Mouse (Mus musculus): ENCODE measurements around the gene Spata17. TPM values are rescaled to one million over a fixed set of nuclear protein-coding genes. Genes with fewer than 3 reads are reported as not detected.

The Spata17 gene
- polyA plus RNA-seq, 1 experiment = 1.6 TPM

DNA sequence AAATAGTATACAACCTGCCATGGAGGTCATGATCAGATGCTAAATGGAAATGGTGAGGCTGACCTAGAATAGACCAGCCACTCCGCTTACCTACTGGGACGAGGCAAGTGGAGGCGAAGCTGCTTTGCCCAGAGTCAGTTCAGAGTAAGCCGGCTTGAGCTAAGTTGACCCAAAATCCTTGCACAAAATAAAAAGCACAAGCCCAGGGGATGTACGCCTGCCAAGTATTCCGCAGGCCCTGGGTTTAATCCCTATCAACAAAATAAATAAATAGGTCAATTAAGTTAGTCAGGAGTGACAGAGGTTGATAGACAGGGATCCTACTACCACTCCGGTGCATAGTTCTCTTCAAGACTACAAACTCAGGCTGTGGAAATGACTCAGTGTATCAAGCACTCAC, 207.0 kb downstream of the Spata17 start:
- 88% methylated on average over 7 of the region's 7 CpGs for WGBS
- DNase-seq = no peak

DNA sequence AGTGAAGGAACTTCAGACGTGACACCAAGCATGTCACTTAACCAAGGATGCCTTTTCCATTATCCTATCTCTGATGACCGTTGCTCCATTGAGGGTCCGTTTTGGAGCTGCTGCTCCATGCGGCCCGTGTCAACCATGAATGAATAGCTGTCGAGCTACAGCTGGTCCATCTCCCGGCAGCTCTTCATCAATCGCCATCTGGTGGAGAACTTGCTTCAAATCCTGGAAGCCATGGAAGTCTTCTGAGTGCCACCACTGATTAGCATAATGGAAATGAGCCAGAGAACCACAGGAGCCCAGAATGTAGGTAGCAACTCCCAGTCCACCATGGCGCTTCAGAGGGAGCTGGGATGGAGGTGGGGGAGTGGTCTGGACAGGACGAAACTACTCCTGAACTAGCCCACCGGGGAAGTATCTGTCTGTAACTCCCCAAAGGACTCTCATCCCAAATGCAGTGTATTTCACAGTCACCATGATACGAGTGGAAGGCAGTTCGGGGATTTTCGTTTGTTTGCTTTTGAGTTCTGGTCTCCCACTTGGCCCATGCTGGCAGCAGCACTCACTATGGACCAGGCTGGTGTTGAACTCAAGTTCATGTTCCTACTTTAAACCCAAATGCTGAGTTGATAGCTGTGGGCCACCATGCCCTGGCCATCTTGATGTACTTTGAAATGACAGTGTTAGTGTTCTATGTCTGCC, 208.9 kb downstream of the Spata17 start:
- H3K27me3 ChIP-seq (replicated peaks; ENCODE audit: control insufficient read depth, insufficient read depth, low read length) = no peaks in the 10 kb centered on the region
- H3K36me3 ChIP-seq (ENCODE audit: control insufficient read depth, insufficient read depth, low read length) = no peaks in the 10 kb centered on the region
- H3K4me1 ChIP-seq (ENCODE audit: control insufficient read depth, insufficient read depth, low read length) = no peaks in the 10 kb centered on the region
- H3K4me3 ChIP-seq (ENCODE audit: insufficient read depth, low read depth, low read length) = no peak overlapping the region
- TF ChIP-seq POLR2A (IDR thresholded peaks at IDR 0.05; ENCODE audit: low read depth, low read length) (no peak), CTCF (conservative IDR thresholded peaks at IDR 0.05; ENCODE audit: insufficient read depth, insufficient read length, low read depth, low read length) (no peak)
- no peak for DNase-seq
- WGBS = 83% methylated on average over 14 of the region's 14 CpGs
- no peak overlapping the region for H3K27ac ChIP-seq (ENCODE audit: insufficient read depth, low read depth, low read length)

More for the DNA sequence above, 207.0 kb downstream of the Spata17 start:
- Histone ChIP-seq H3K36me3 (ENCODE audit: control insufficient read depth, insufficient read depth, low read length) (no peaks in the 10 kb centered on the region), H3K27ac (ENCODE audit: insufficient read depth, low read depth, low read length) (no peak overlapping the region), H3K4me3 (ENCODE audit: insufficient read depth, low read depth, low read length) (no peak overlapping the region), H3K4me1 (ENCODE audit: control insufficient read depth, insufficient read depth, low read length) (no peaks in the 10 kb centered on the region), H3K27me3 (replicated peaks; ENCODE audit: control insufficient read depth, insufficient read depth, low read length) (no peaks in the 10 kb centered on the region)
- no peak for TF ChIP-seq POLR2A (IDR thresholded peaks at IDR 0.05; ENCODE audit: low read depth, low read length)
- no peak for TF ChIP-seq CTCF (conservative IDR thresholded peaks at IDR 0.05; ENCODE audit: insufficient read depth, insufficient read length, low read depth, low read length)

DNA sequence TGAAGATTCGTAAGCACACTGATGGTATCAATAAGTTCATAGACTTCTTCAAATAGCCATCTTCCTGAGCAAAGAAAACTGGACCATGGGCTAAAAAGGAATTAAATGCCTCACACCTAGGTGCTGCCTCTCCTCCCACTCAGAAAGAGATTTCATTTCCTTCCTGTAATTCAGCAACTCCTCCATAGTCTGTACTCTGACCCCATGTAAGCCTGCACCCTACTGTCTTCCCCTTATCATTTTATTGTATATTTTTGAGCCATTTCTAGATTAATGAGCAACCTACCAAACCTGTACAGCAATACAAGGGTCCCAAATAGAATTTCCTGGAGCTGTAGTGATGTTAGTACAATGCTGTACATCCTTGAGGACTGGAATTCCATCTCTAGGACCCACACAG, 211.0 kb downstream of the Spata17 start:
- 90% methylated on average over 1 of the region's 1 CpGs for WGBS
- Histone ChIP-seq H3K27ac (ENCODE audit: insufficient read depth, low read depth, low read length) (no peak overlapping the region), H3K36me3 (ENCODE audit: control insufficient read depth, insufficient read depth, low read length) (no peaks in the 10 kb centered on the region), H3K27me3 (replicated peaks; ENCODE audit: control insufficient read depth, insufficient read depth, low read length) (no peaks in the 10 kb centered on the region), H3K4me1 (ENCODE audit: control insufficient read depth, insufficient read depth, low read length) (no peaks in the 10 kb centered on the region), H3K4me3 (ENCODE audit: insufficient read depth, low read depth, low read length) (no peak overlapping the region)
- no peak for DNase-seq
- TF ChIP-seq CTCF (conservative IDR thresholded peaks at IDR 0.05; ENCODE audit: insufficient read depth, insufficient read length, low read depth, low read length) = no peak
- TF ChIP-seq POLR2A (IDR thresholded peaks at IDR 0.05; ENCODE audit: low read depth, low read length) = no peak

DNA sequence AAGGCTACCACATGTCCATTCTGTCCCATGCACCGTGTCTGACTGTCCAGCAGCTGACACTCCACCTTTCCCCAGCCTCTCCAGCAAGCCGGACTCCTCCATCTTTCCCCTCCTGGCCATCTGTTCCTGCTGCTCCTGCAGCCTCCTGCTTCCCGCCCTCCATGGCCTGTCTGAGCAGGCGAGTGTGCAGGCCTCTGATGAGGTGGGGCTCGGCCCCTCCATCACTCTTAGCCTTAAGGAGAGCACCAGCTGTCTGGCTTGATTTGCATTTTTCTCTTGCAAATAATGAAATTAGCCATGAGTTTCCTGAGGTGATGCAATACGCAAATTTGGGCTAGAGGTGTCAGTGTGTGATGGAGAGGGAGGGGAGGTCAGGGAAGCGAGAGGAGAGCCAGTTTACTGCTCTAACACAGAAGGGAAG, 211.8 kb downstream of the Spata17 start:
- Histone ChIP-seq H3K27me3 (replicated peaks; ENCODE audit: control insufficient read depth, insufficient read depth, low read length) (no peaks in the 10 kb centered on the region), H3K36me3 (ENCODE audit: control insufficient read depth, insufficient read depth, low read length) (no peaks in the 10 kb centered on the region), H3K4me1 (ENCODE audit: control insufficient read depth, insufficient read depth, low read length) (no peaks in the 10 kb centered on the region), H3K27ac (ENCODE audit: insufficient read depth, low read depth, low read length) (no peak overlapping the region), H3K4me3 (ENCODE audit: insufficient read depth, low read depth, low read length) (no peak overlapping the region)
- 60% methylated on average over 7 of the region's 7 CpGs for WGBS
- no peak for DNase-seq
- TF ChIP-seq POLR2A (IDR thresholded peaks at IDR 0.05; ENCODE audit: low read depth, low read length) = no peak

DNA sequence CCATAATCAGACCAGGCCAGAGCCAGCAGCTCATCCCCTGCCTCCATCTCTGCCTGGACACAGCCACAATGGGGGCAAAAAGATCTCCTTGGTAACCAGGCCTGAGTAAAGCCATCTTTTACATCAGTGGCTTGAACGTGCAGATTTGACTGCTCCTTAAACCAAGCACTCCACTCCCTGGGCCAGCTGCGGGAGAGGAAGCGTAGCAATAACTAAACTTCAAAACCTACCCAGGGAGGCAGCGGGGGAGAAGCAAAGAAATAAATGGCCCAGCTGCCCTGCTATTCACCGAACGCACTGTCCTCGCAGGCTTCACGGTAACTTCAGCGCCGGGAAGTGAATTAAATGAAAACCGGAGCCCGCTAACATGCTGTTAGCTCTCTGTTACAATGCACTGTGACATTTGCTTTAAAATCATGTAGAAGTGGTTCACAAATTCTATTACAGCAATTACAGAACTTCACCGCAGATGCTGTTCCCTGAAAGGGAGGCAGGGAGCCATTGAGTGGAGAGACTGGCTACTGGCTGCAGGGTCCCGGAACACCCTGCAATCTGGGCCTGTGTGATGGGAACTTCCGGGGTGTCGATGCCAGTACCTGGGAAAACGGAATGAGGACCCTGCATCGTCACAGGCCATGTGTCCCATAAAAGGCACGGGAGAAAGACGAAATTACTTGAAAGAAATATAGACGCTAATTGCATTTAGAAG, 217.5 kb downstream of the Spata17 start:
- no peak overlapping the region for H3K4me3 ChIP-seq (ENCODE audit: insufficient read depth, low read depth, low read length)
- WGBS = 90% methylated on average over 21 of the region's 21 CpGs
- no peaks in the 10 kb centered on the region for H3K27me3 ChIP-seq (replicated peaks; ENCODE audit: control insufficient read depth, insufficient read depth, low read length)
- no peak for DNase-seq
- H3K36me3 ChIP-seq (ENCODE audit: control insufficient read depth, insufficient read depth, low read length) = no peaks in the 10 kb centered on the region
- no peak overlapping the region for H3K27ac ChIP-seq (ENCODE audit: insufficient read depth, low read depth, low read length)
- no peak for TF ChIP-seq POLR2A (IDR thresholded peaks at IDR 0.05; ENCODE audit: low read depth, low read length)
- TF ChIP-seq CTCF (conservative IDR thresholded peaks at IDR 0.05; ENCODE audit: insufficient read depth, insufficient read length, low read depth, low read length) = no peak
- no peaks in the 10 kb centered on the region for H3K4me1 ChIP-seq (ENCODE audit: control insufficient read depth, insufficient read depth, low read length)

Other genes starting within 250 kb of the Spata17 start
- 0.05 TPM in 1 of 2 replicates, not detected in the other for gene D1Pas1, start 248.0 kb downstream of the Spata17 start, polyA plus RNA-seq (2012; rRNA removed)
- 8.0 and 9.0 TPM in 2 replicates for gene Gpatch2, start within 50 bp of the Spata17 start, polyA plus RNA-seq (2012; rRNA removed)